Mouse (Mus musculus) neutrophil, adult 59 days (primary cell): ENCODE data around the gene Olfr1279. TPM values are rescaled to one million over a fixed set of nuclear protein-coding genes. Genes with fewer than 3 reads are reported as not detected.

Experiments
- total RNA-seq, 2 experiments: library from RNA; stranded (reverse); gene quantifications; 1 replicate in 1 of 2; 2 replicates in 1 of 2; pipeline ENCODE4 v1.2.4; 2023

Gene Olfr1279
- not detected for total RNA-seq

GRCm38 (mm10) chr2:111300374-111300773 is at the start of gene Olfr1279:
TSS of gene Olfr1279 (plus strand) at chr2:111300635.

DNA sequence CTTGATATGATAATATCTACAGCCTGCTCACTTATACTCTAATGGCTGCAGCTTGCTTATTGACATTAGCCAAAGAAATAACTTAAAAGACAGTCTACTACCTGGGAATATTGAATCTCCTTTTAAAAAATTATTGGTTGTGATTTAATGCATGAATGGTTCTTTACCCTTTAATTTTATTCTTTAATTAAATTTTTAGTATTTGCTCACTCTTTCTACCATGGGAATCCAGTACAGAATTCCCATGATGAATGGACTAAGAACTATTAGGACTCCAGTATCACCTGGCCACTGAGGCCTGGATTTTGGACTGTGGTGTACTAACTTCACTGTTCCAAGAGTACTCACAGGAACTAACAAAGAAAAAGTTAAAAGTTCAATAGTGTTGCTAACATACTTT is 46.2 kb upstream of the Olfr1279 start, which contains the start of gene Olfr1276:
Gene Olfr1276, plus strand, starts transcription at position 301 of the 400 bp plus-strand sequence.

DNA sequence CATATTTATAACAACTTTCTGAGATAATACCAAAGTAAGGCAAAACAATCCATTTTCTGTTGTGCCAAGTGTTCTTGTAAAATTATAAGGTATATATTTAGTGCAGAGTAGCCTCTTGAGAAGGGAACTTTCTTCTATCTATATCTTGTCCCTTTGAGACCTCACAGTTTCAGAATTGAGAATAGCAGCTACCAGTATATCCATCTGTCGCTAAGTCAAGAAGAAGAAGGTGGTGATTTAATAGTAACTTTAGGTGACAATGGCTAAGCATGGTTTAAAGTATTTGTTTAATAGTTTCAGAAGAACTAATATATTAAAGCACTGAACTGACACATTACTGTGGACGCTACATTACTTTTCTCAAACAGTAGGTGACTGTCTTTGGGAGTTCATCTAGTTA is 26.4 kb upstream of the Olfr1279 start, which contains the start of gene Olfr1277:
Gene Olfr1277, minus strand, starts transcription at position 101 of the 400 bp plus-strand sequence.

GRCm38 (mm10) chr2:111289836-111290235 is 10.6 kb upstream of the Olfr1279 start, which contains the start of gene Olfr1278:
TSS of gene Olfr1278 (plus strand) at chr2:111290136.

DNA sequence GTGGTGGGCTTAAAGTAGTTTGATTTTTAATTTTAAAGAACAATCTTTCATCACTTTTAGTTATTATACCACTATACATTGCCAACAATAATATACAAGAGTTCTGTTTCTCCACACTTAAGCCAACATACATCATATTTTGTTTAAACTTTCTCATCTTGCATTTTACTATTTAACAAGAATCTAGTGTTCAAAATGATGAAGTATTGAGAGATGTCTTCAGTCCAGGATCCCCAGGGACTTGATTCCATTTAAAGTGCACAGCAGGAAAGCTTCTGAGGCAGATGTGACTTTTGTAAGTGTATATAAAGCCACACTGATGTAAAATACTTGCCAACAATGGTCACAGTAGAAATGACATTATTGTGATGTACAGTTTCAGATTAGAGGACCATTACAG is 13.3 kb downstream of the Olfr1279 start, which contains the start of gene Olfr1280:
Gene Olfr1280, plus strand, starts transcription at position 301 of the 400 bp plus-strand sequence.

DNA sequence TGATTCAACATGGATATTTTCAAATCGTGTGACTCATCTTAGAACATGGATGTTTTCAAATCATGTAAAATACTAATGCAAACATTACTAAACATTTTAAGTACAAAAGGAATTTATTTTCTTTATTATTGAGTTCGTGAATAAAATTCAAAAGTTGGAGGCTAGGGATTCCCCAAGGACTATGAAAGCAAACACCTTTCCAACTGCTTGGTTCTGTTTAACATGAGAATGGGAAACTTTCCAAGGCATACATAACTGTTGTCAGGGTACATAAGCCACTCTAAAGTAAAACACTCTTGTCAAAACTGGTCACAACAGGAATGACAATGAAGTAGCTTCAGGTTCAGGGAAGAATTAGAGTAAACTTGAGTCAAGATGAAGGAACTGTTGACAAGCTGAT is 25.8 kb downstream of the Olfr1279 start, which contains the start of gene Olfr1281:
Gene Olfr1281, plus strand, starts transcription at position 301 of the 400 bp plus-strand sequence.

DNA sequence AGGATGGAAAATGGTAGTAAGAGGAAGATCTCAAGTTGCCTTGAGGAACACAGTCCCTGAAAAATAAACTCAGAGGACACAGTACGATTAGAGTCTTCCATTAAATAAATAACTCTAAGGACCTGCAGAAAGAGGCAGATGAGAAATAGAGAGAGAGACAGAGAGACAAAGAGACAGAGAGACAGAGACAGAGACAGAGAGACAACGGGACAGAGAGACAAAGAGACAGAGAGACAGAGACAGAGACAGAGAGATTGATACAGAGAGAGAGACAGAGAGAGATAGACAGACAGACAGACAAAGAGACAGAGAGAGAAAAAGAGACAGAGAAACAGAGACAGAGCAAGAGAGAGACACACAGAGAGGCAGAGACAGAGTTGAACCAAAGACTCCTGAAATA is 35.5 kb downstream of the Olfr1279 start, which contains the start of gene Olfr1282:
Gene Olfr1282, minus strand, starts transcription at position 101 of the 400 bp plus-strand sequence.

Other genes starting within 250 kb of the Olfr1279 start
- gene Gm13941, start 194.7 kb upstream of the Olfr1279 start, total RNA-seq, result not detected
- not detected for gene Gm15130, start 147.7 kb upstream of the Olfr1279 start, total RNA-seq
- gene 4930430A15Rik, start 71.0 kb upstream of the Olfr1279 start, total RNA-seq, result not detected
- not detected for gene Olfr1275, start 65.3 kb upstream of the Olfr1279 start, total RNA-seq
- not detected for gene Olfr1276, start 46.1 kb upstream of the Olfr1279 start, total RNA-seq
- gene Olfr1277, start 26.5 kb upstream of the Olfr1279 start, total RNA-seq, result not detected
- gene Olfr1278, start 10.5 kb upstream of the Olfr1279 start, total RNA-seq, result not detected
- gene Olfr1280, start 13.4 kb downstream of the Olfr1279 start, total RNA-seq, result not detected
- not detected for gene Olfr1281, start 25.9 kb downstream of the Olfr1279 start, total RNA-seq
- not detected for gene Olfr1282, start 35.4 kb downstream of the Olfr1279 start, total RNA-seq
- gene Olfr1283, start 66.2 kb downstream of the Olfr1279 start, total RNA-seq, result not detected
- gene Olfr1284, start 74.9 kb downstream of the Olfr1279 start, total RNA-seq, result under 1 TPM in 1 of 2 experiments, not detected in 1; 0.20 TPM
- gene Olfr1286, start 122.5 kb downstream of the Olfr1279 start, total RNA-seq, result not detected
- not detected for gene Olfr1287, start 148.5 kb downstream of the Olfr1279 start, total RNA-seq
- gene Olfr1288, start 173.5 kb downstream of the Olfr1279 start, total RNA-seq, result not detected
- gene Olfr1289, start 180.2 kb downstream of the Olfr1279 start, total RNA-seq, result not detected
- not detected for gene Olfr1290, start 193.2 kb downstream of the Olfr1279 start, total RNA-seq
- not detected for gene Olfr1291-ps1, start 196.5 kb downstream of the Olfr1279 start, total RNA-seq
- gene Olfr1293-ps, start 224.6 kb downstream of the Olfr1279 start, total RNA-seq, result not detected
- not detected for gene Olfr1294, start 239.7 kb downstream of the Olfr1279 start, total RNA-seq